Mouse (Mus musculus): Measurements from ENCODE around the gene Ccdc169. TPM values are rescaled to one million over a fixed set of nuclear protein-coding genes. Genes with fewer than 3 reads are reported as not detected.

Ccdc169 gene
- not detected for polyA plus RNA-seq (2017; shearing (Covaris generic))

DNA sequence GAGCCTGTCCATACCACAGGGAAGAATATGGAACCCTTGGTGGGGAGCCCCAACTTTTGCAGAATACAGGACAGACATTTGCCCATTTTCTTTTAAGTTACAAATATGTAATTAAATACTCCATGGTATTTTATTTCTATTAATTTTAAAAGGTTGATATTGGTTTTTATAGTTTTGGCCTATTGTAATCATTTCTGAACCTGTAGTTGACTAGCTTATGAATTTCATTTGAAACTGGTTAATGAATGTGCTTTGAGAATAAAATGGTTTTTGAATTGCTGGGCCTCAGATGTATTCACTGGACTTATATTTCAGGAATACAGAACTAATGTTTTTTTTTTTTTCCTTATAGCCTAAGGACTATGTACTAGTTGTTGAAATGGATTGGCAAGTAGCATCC is at the start of gene Ccdc169:
Gene Ccdc169, plus strand, starts transcription at position 301 of the 400 bp plus-strand sequence.

DNA sequence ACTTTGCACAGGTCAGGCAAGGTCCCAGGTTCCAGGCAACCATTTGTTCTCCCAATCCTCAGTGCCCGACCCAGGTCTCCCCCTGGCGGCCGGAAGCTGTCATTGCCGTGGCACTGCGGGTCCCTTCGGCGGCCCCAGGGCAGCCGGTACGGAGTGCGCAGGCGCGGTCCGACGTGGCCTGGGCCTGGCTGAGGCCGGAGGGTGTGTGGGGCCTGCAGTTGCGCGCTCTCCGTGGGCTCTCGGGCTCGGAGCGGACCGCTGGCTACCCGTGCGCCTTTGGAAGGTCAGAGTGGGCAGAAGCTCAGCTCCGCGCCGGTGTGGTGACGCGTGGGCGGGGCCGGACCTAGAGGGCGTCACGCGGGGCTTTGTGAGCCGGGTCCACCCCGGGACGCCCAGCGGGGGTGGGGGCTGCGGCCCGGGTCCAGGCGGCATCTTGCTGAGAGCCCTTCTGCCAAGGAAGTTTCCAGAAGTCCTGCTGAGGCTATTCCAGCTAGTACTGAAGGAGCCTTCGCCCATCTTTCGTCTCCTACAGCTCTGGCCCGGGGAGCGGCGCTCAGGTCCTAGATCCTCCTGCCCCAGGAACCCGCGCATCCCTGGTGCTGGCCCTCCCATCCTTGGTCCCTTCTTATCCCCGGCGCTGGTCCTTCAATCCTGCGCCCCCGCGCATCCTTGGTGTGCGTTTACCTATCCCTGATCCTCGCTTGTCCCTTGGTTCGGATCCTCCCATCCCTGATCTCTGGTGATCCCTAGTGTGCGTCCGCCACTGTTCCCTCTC is 25.0 kb upstream of the Ccdc169 start, which contains the start of gene Spg20:
Gene Spg20, plus strand, starts transcription at position 174 of the 775 bp plus-strand sequence.

GRCm38 (mm10) chr3:55181766-55182165 is 44.6 kb downstream of the Ccdc169 start, which contains the start of gene Sohlh2:
Gene Sohlh2, plus strand, starts transcription at chr3:55182028.

Other genes starting within 250 kb of the Ccdc169 start
- not detected for gene Sertm1, start 221.5 kb upstream of the Ccdc169 start, polyA plus RNA-seq (2017; shearing (Covaris generic))
- not detected for gene Ccna1, start 81.8 kb upstream of the Ccdc169 start, polyA plus RNA-seq (2017; shearing (Covaris generic))
- 16.8 TPM for gene Spg20, start 25.2 kb upstream of the Ccdc169 start, polyA plus RNA-seq (2017; shearing (Covaris generic))
- gene Sohlh2, start 44.7 kb downstream of the Ccdc169 start, polyA plus RNA-seq (2017; shearing (Covaris generic)): not detected
- 0.29 TPM for gene Dclk1, start 105.0 kb downstream of the Ccdc169 start, polyA plus RNA-seq (2017; shearing (Covaris generic))